Mouse (Mus musculus): ENCODE measurements around the gene Fam198a. TPM values are rescaled to one million over a fixed set of nuclear protein-coding genes. Genes with fewer than 3 reads are reported as not detected.
"Not testable (repeated sequence)": the region's sequence is repeated elsewhere in the genome, so short reads cannot be mapped to it uniquely, and the experiment has no call there.

The Fam198a gene
- total and polyA plus RNA-seq, 3 experiments = 0.12 to 0.26 TPM; not detected in 1

- not testable (repeated sequence) for H3K27me3 ChIP-seq (ENCODE audit: control insufficient read depth in 1 of 2, insufficient read depth in 2 of 2, low read length in 2 of 2); H3K36me3 ChIP-seq (ENCODE audit: control insufficient read depth in 1 of 2, insufficient read depth in 2 of 2, low read length in 2 of 2); H3K79me2 ChIP-seq (ENCODE audit: control insufficient read depth, insufficient read depth, low read length, poor library complexity); H3K9ac ChIP-seq (ENCODE audit: control insufficient read depth, low read depth, low read length, poor library complexity, severe bottlenecking); DNase-seq (ENCODE audit: low read depth, low spot score); H3K9me3 ChIP-seq (replicated peaks; ENCODE audit: insufficient read depth, low read length); H3K4me1 ChIP-seq (ENCODE audit: control insufficient read depth in 1 of 2, insufficient read depth in 2 of 2, low read length in 2 of 2); H3K27ac ChIP-seq (ENCODE audit: control insufficient read depth, low read depth, low read length); H3K4me3 ChIP-seq (ENCODE audit: control insufficient read depth in 1 of 2, insufficient read depth in 1 of 2, low read depth in 2 of 2, low read length in 2 of 2)
These were observed 70.4 kb downstream of the Fam198a start for GRCm38 (mm10) chr9:122021171-122021570.

- H3K4me3 ChIP-seq (ENCODE audit: control insufficient read depth in 1 of 2, insufficient read depth in 1 of 2, low read depth in 2 of 2, low read length in 2 of 2) = no peak overlapping the region
- no peak overlapping the region for H3K9ac ChIP-seq (ENCODE audit: control insufficient read depth, low read depth, low read length, poor library complexity, severe bottlenecking)
- H3K9me3 ChIP-seq (replicated peaks; ENCODE audit: insufficient read depth, low read length) = no peaks in the 10 kb centered on the region
- H3K27ac ChIP-seq (ENCODE audit: control insufficient read depth, low read depth, low read length) = no peak overlapping the region
- H3K4me1 ChIP-seq (ENCODE audit: control insufficient read depth in 1 of 2, insufficient read depth in 2 of 2, low read length in 2 of 2) = no peaks in the 10 kb centered on the region
- no peaks in the 10 kb centered on the region for H3K79me2 ChIP-seq (ENCODE audit: control insufficient read depth, insufficient read depth, low read length, poor library complexity)
- no peaks in the 10 kb centered on the region for H3K27me3 ChIP-seq (ENCODE audit: control insufficient read depth in 1 of 2, insufficient read depth in 2 of 2, low read length in 2 of 2)
- TF ChIP-seq ETS1 (IDR thresholded peaks at IDR 0.05; ENCODE audit: low read depth, low read length) = no peak
- no peak for TF ChIP-seq MXI1 (IDR thresholded peaks at IDR 0.05; ENCODE audit: low read depth, low read length)
- TF ChIP-seq CHD1 (IDR thresholded peaks at IDR 0.05; ENCODE audit: low read depth, low read length) = no peak
- no peak for TF ChIP-seq TAL1 (IDR thresholded peaks at IDR 0.05; ENCODE audit: low read length)
- TF ChIP-seq USF2 (IDR thresholded peaks at IDR 0.05; ENCODE audit: borderline replicate concordance in 1 of 2, insufficient read depth in 1 of 2, low read depth in 1 of 2, low read length in 2 of 2) = no peak
- no peak for TF ChIP-seq NRF1 (IDR thresholded peaks at IDR 0.05; ENCODE audit: insufficient read depth, low read depth, low read length, poor library complexity, severe bottlenecking)
- no peak for TF ChIP-seq POLR2AphosphoS5 (IDR thresholded peaks at IDR 0.05; ENCODE audit: borderline replicate concordance, low read depth, low read length)
- TF ChIP-seq E2F4 (IDR thresholded peaks at IDR 0.05; ENCODE audit: borderline replicate concordance, low read depth, low read length) = no peak
- no peak for TF ChIP-seq MAX (IDR thresholded peaks at IDR 0.05; ENCODE audit: low read length)
- no peak for TF ChIP-seq GATA1 (IDR thresholded peaks at IDR 0.05; ENCODE audit: low read depth, low read length)
- TF ChIP-seq BHLHE40 (IDR thresholded peaks at IDR 0.05; ENCODE audit: borderline replicate concordance, low read depth, low read length) = no peak
- TF ChIP-seq RAD21 (IDR thresholded peaks at IDR 0.05; ENCODE audit: low read depth, low read length) = no peak
- no peak for TF ChIP-seq ZNF384 (IDR thresholded peaks at IDR 0.05; ENCODE audit: low read depth, low read length)
- no peak for TF ChIP-seq POLR2AphosphoS2 (IDR thresholded peaks at IDR 0.05; ENCODE audit: low read length)
- no peaks in the 10 kb centered on the region for H3K36me3 ChIP-seq (ENCODE audit: control insufficient read depth in 1 of 2, insufficient read depth in 2 of 2, low read length in 2 of 2)
- no peak for DNase-seq (ENCODE audit: low read depth, low spot score)
These were observed 70.8 kb downstream of the Fam198a start for GRCm38 (mm10) chr9:122021581-122021980.

- no peaks in the 10 kb centered on the region for H3K79me2 ChIP-seq (ENCODE audit: control insufficient read depth, insufficient read depth, low read length, poor library complexity)
- H3K9me3 ChIP-seq (replicated peaks; ENCODE audit: insufficient read depth, low read length) = no peaks in the 10 kb centered on the region
- no peak overlapping the region for H3K9ac ChIP-seq (ENCODE audit: control insufficient read depth, low read depth, low read length, poor library complexity, severe bottlenecking)
- no peaks in the 10 kb centered on the region for H3K36me3 ChIP-seq (ENCODE audit: control insufficient read depth in 1 of 2, insufficient read depth in 2 of 2, low read length in 2 of 2)
- no peaks in the 10 kb centered on the region for H3K27me3 ChIP-seq (ENCODE audit: control insufficient read depth in 1 of 2, insufficient read depth in 2 of 2, low read length in 2 of 2)
- TF ChIP-seq ZC3H11A (IDR thresholded peaks at IDR 0.05; ENCODE audit: low read depth, low read length) (no peak), EP300 (IDR thresholded peaks at IDR 0.05; ENCODE audit: low read depth in 1 of 2, low read length in 2 of 2) (no peak), UBTF (IDR thresholded peaks at IDR 0.05; ENCODE audit: borderline replicate concordance, insufficient read depth, low read depth, low read length) (no peak), RAD21 (IDR thresholded peaks at IDR 0.05; ENCODE audit: low read depth, low read length) (no peak), ZNF384 (IDR thresholded peaks at IDR 0.05; ENCODE audit: low read depth, low read length) (no peak), USF2 (IDR thresholded peaks at IDR 0.05; ENCODE audit: borderline replicate concordance in 1 of 2, insufficient read depth in 1 of 2, low read depth in 1 of 2, low read length in 2 of 2) (no peak), MEF2A (IDR thresholded peaks at IDR 0.05; ENCODE audit: extremely low read depth, insufficient replicate concordance, low read depth, low read length, poor library complexity, severe bottlenecking) (no peak), KAT2A (conservative IDR thresholded peaks at IDR 0.05; ENCODE audit: low read depth, low read length) (no peak), NRF1 (IDR thresholded peaks at IDR 0.05; ENCODE audit: insufficient read depth, low read depth, low read length, poor library complexity, severe bottlenecking) (no peak), RCOR1 (IDR thresholded peaks at IDR 0.05; ENCODE audit: low read depth, low read length) (no peak), POLR2AphosphoS5 (IDR thresholded peaks at IDR 0.05; ENCODE audit: borderline replicate concordance, low read depth, low read length) (no peak), CTCF (IDR thresholded peaks at IDR 0.05 in 2 of 3, conservative IDR thresholded peaks at IDR 0.05 in 1 of 3; ENCODE audit: control insufficient read depth in 1 of 3, insufficient read depth in 1 of 3, low read depth in 2 of 3, low read length in 3 of 3, poor library complexity in 1 of 3, severe bottlenecking in 1 of 3) (no peak), MAX (IDR thresholded peaks at IDR 0.05; ENCODE audit: low read length) (no peak), SIN3A (IDR thresholded peaks at IDR 0.05; ENCODE audit: low read length) (no peak)
- H3K4me1 ChIP-seq (ENCODE audit: control insufficient read depth in 1 of 2, insufficient read depth in 2 of 2, low read length in 2 of 2) = no peaks in the 10 kb centered on the region
- DNase-seq (ENCODE audit: low read depth, low spot score) = no peak
- H3K27ac ChIP-seq (ENCODE audit: control insufficient read depth, low read depth, low read length) = no peak overlapping the region
- H3K4me3 ChIP-seq (ENCODE audit: control insufficient read depth in 1 of 2, insufficient read depth in 1 of 2, low read depth in 2 of 2, low read length in 2 of 2) = no peak overlapping the region
These were observed 72.0 kb downstream of the Fam198a start for GRCm38 (mm10) chr9:122022776-122023175.

All from MEL (cell line).